ENCODE assay signal across 8 mouse cellular contexts in genomic region chr5:103341456-103341855, GRCm38 (mm10).
DNase-seq lines count a peak whose midpoint lies in the region; ATAC-seq and TF ChIP-seq lines count a peak whose summit lies in the region.
"Had no signal": no experiment of that assay in that cellular context is flagged by ENCODE, and none has a peak within 500 bp of the region (broad histone marks: within the 10 kb centered on the region; RNA-seq: fewer than 3 reads in every experiment).

No protein-coding gene starts in this region.

- H3K9me3 ChIP-seq in lung, postnatal 0 days (ENCODE audit: low read length), result no peaks in the 10 kb centered on the region
- H3K9me3 ChIP-seq: stomach, embryonic 15.5 days had no signal

- no peak for ATAC-seq in lung, postnatal 0 days

- no peaks in the 10 kb centered on the region for H3K36me3 ChIP-seq in lung, postnatal 0 days (ENCODE audit: insufficient read depth, low read length)
- H3K36me3 ChIP-seq: stomach, embryonic 15.5 days had no signal

- no peaks in the 10 kb centered on the region for H3K4me1 ChIP-seq in lung, postnatal 0 days (ENCODE audit: insufficient read depth, low read depth, low read length)

- peak; percentile 30 for DNase-seq in lung, postnatal 0 days (ENCODE audit: low spot score)
- no peak for DNase-seq in lung, postnatal 14 days
- DNase-seq in cerebellum, adult 8-10 months, result peak; percentile 28
- peak; percentile 23 for DNase-seq in gastrocnemius, postnatal 14 days
- peak; percentile 9 for DNase-seq in retina, postnatal 7 days (ENCODE audit: low read depth, low spot score)
- DNase-seq in embryo, embryonic 9.5 days (ENCODE audit: extremely low spot score), result no peak
- DNase-seq in frontal cortex, postnatal 36 days (ENCODE audit: low spot score in 2 of 2), result no peak

- TF ChIP-seq EP300 in lung, postnatal 0 days (IDR thresholded peaks at IDR 0.05), result no peak

- 27% methylated on average over 3 of the region's 3 CpGs for WGBS in lung, postnatal 0 days

- intact Hi-C loops in gastrocnemius, postnatal 14 days (cut with DNase I; ENCODE audit: low total_unique reads), result no loop called here

- H3K27me3 ChIP-seq in lung, postnatal 0 days (replicated peaks; ENCODE audit: insufficient read depth, low read length), result no peaks in the 10 kb centered on the region
- H3K27me3 ChIP-seq: stomach, embryonic 15.5 days had no signal

- no peak overlapping the region for H3K4me3 ChIP-seq in lung, postnatal 0 days (ENCODE audit: low read depth, low read length)
- H3K4me3 ChIP-seq: stomach, embryonic 15.5 days had no signal

- H3K27ac ChIP-seq in lung, postnatal 0 days (ENCODE audit: low read length), result no peak overlapping the region
- H3K27ac ChIP-seq: stomach, embryonic 15.5 days had no signal

- H3K4me2 ChIP-seq in lung, postnatal 0 days (replicated peaks; ENCODE audit: low read depth, low read length), result no peak overlapping the region
- H3K4me2 ChIP-seq: stomach, embryonic 15.5 days had no signal

- no peak for TF ChIP-seq CTCF in lung, postnatal 0 days (IDR thresholded peaks at IDR 0.05)

- no peak overlapping the region for H3K9ac ChIP-seq in lung, postnatal 0 days (replicated peaks; ENCODE audit: low read depth)
- H3K9ac ChIP-seq: stomach, embryonic 15.5 days had no signal

Comparison
In these comparisons a context has a peak if more than half of its experiments do, and no peak if none do; other contexts are left out.
1. DNase-seq: peak in lung, postnatal 0 days (single experiment), cerebellum, adult 8-10 months (single experiment), gastrocnemius, postnatal 14 days (single experiment) and retina, postnatal 7 days (single experiment); none in lung, postnatal 14 days (single experiment), embryo, embryonic 9.5 days (single experiment) and frontal cortex, postnatal 36 days (0 of 2).